Mouse (Mus musculus): Measurements from ENCODE around the gene Ttc27. TPM values are rescaled to one million over a fixed set of nuclear protein-coding genes. Genes with fewer than 3 reads are reported as not detected.

Gene Ttc27
- 8.5 and 11.7 TPM in 2 replicates for total RNA-seq (2014; rRNA removed; ENCODE audit: low replicate concordance)
- 16.2 and 17.0 TPM in 2 replicates for polyA plus RNA-seq (2015; fragmentation: Nextera tagmentation; extraction: Ambion mirVana)

DNA sequence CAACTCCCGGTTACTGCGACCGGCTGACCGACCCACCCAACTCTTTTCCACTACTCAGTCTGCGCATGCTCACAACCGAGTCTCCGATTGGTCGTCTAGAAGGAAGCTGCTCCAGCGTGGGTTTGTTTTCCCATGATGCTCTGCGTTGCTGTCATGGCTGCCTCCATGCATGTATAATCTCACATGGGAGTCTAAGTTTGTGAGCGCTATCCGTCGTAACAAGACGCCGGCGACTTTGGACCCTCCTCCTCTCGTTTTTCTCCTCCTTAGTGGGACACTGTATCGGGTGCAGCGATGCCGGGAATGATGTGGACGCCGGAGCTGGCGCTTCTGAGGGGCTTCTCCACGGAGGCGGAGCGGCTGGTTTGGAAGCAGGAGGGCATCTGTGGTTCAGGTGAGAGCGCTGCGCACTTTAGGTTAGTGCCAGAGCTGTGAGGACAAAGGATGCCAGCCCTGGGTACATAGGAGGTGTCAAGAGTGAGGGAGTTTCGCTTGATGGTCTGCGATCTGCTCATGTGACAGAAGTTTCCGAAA, at the start of gene Ttc27:
TSS of gene Ttc27 (plus strand) at position 115 of the 534 bp plus-strand sequence.
- Histone ChIP-seq H3K27me3 (ENCODE audit: control insufficient read depth, insufficient read depth, low read length) (no peaks in the 10 kb centered on the region), H3K9me3 (replicated peaks; ENCODE audit: control insufficient read depth, low read length) (no peaks in the 10 kb centered on the region), H3K27ac (ENCODE audit: low read depth) (peak within 1 kb of the TSS; percentile 36; the same call in 1 of the 2 replicates), H3K36me3 (replicated peaks; ENCODE audit: control insufficient read depth, insufficient read depth, low read length) (peaks cover 11% of the 10 kb centered on the region; the same call in 1 of the 2 replicates), H3K9ac (replicated peaks; ENCODE audit: low read depth, low read length) (peak within 1 kb of the TSS; percentile 62), H3K4me1 (ENCODE audit: control insufficient read depth, insufficient read depth) (peaks cover 9% of the 10 kb centered on the region), H3K4me3 (ENCODE audit: low read depth, low read length) (peak within 1 kb of the TSS; percentile 74), H3K4me2 (ENCODE audit: low read depth, low read length) (peak within 1 kb of the TSS; percentile 91)
- DNase-seq (ENCODE audit: low spot score) (peak; percentile 94), ATAC-seq (ENCODE audit: insufficient read depth, low read depth) (peak; percentile 94)
- TF ChIP-seq EP300 (IDR thresholded peaks at IDR 0.05; ENCODE audit: low read depth) (no peak), CTCF (IDR thresholded peaks at IDR 0.05; ENCODE audit: low read depth) (no peak)
- WGBS: under 1% methylated on average over 31 of the region's 31 CpGs

DNA sequence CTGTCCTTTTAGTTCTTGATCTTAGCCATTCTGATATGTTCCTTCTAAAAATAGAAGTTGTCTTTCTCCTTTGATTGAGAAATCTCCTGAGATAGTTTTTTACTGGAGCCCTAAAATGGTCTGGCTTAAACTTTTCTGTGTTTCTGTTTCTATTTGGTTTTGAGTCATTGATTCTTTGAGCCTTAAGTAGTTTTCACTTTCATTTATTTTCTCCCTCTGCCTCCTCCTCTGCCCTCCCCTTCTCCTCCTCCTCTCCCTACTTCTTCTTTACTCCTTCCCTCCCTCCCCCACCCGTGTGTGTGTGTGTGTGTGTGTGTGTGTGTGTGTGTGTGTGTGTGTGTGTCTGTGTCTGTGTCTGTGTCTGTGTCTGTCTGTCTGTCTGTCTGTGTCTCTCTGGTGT, 49.5 kb upstream of the Ttc27 start:
- Histone ChIP-seq H3K27me3 (ENCODE audit: control insufficient read depth, insufficient read depth, low read length) (no peaks in the 10 kb centered on the region), H3K4me1 (ENCODE audit: control insufficient read depth, insufficient read depth) (no peaks in the 10 kb centered on the region; the same call in 1 of the 2 replicates), H3K4me2 (ENCODE audit: low read depth, low read length) (no peak overlapping the region), H3K27ac (ENCODE audit: low read depth) (no peak overlapping the region), H3K36me3 (replicated peaks; ENCODE audit: control insufficient read depth, insufficient read depth, low read length) (peaks cover 59% of the 10 kb centered on the region), H3K9ac (replicated peaks; ENCODE audit: low read depth, low read length) (no peak overlapping the region), H3K4me3 (ENCODE audit: low read depth, low read length) (no peak overlapping the region), H3K9me3 (replicated peaks; ENCODE audit: control insufficient read depth, low read length) (no peaks in the 10 kb centered on the region)
- WGBS: 56% methylated on average over 1 of the region's 1 CpGs
- TF ChIP-seq EP300 (IDR thresholded peaks at IDR 0.05; ENCODE audit: low read depth) (no peak), CTCF (IDR thresholded peaks at IDR 0.05; ENCODE audit: low read depth) (no peak)
- DNase-seq (ENCODE audit: low spot score) (peak; percentile 45), ATAC-seq (ENCODE audit: insufficient read depth, low read depth) (no peak)

DNA sequence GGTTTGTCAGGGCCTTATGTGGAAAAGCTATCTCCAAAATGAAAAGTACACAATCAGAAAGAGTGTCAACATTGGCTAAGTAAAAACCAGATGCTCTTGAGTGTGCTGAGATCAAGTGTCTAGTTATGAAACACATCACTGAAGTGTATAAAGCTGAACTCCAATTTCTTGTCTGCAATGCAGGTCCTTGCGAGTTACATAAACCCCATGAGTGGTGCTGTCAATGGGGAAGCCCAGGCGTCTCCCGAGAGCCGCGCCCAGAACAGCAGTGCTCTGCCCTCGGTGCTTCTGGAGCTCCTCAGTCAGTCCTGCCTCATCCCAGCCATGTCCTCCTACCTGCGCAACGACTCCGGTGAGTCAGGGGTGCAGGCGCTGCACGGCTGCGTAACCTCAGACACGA, 47.5 kb upstream of the Ttc27 start:
- WGBS: 90% methylated on average over 13 of the region's 13 CpGs
- Histone ChIP-seq H3K9ac (replicated peaks; ENCODE audit: low read depth, low read length) (no peak overlapping the region), H3K9me3 (replicated peaks; ENCODE audit: control insufficient read depth, low read length) (no peaks in the 10 kb centered on the region), H3K27ac (ENCODE audit: low read depth) (no peak overlapping the region), H3K4me1 (ENCODE audit: control insufficient read depth, insufficient read depth) (no peaks in the 10 kb centered on the region; the same call in 1 of the 2 replicates), H3K4me3 (ENCODE audit: low read depth, low read length) (no peak overlapping the region), H3K36me3 (replicated peaks; ENCODE audit: control insufficient read depth, insufficient read depth, low read length) (peaks cover 45% of the 10 kb centered on the region), H3K27me3 (ENCODE audit: control insufficient read depth, insufficient read depth, low read length) (no peaks in the 10 kb centered on the region), H3K4me2 (ENCODE audit: low read depth, low read length) (no peak overlapping the region)
- ATAC-seq (ENCODE audit: insufficient read depth, low read depth) (no peak), DNase-seq (ENCODE audit: low spot score) (no peak)
- no peak for TF ChIP-seq CTCF (IDR thresholded peaks at IDR 0.05; ENCODE audit: low read depth)
- TF ChIP-seq EP300 (IDR thresholded peaks at IDR 0.05; ENCODE audit: low read depth): no peak

DNA sequence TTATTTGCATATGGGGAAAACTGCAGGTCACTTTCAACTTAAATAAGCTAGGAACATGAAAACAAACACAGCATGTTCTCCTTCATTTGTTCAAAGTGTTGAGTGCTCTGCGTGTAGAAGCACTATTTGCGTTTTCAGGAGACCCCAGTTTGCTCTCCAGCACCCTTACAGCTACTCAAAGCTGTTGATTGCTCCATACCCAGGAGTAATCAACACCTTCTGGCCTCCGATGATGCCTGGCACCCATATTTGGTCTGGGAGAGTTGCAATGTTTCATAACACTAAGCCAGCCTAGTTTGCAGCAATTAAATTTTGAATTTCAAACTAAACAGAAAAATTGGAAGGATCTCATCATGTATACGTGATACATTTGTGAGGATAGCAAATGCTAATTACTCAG, 45.1 kb upstream of the Ttc27 start:
- Histone ChIP-seq H3K4me3 (ENCODE audit: low read depth, low read length) (no peak overlapping the region), H3K9me3 (replicated peaks; ENCODE audit: control insufficient read depth, low read length) (no peaks in the 10 kb centered on the region), H3K4me2 (ENCODE audit: low read depth, low read length) (no peak overlapping the region), H3K36me3 (replicated peaks; ENCODE audit: control insufficient read depth, insufficient read depth, low read length) (peaks cover 55% of the 10 kb centered on the region), H3K4me1 (ENCODE audit: control insufficient read depth, insufficient read depth) (no peaks in the 10 kb centered on the region; the same call in 1 of the 2 replicates), H3K27me3 (ENCODE audit: control insufficient read depth, insufficient read depth, low read length) (no peaks in the 10 kb centered on the region), H3K9ac (replicated peaks; ENCODE audit: low read depth, low read length) (no peak overlapping the region), H3K27ac (ENCODE audit: low read depth) (no peak overlapping the region)
- TF ChIP-seq EP300 (IDR thresholded peaks at IDR 0.05; ENCODE audit: low read depth) (no peak), CTCF (IDR thresholded peaks at IDR 0.05; ENCODE audit: low read depth) (no peak)
- DNase-seq (ENCODE audit: low spot score) (no peak), ATAC-seq (ENCODE audit: insufficient read depth, low read depth) (no peak)
- 46% methylated on average over 4 of the region's 4 CpGs for WGBS

DNA sequence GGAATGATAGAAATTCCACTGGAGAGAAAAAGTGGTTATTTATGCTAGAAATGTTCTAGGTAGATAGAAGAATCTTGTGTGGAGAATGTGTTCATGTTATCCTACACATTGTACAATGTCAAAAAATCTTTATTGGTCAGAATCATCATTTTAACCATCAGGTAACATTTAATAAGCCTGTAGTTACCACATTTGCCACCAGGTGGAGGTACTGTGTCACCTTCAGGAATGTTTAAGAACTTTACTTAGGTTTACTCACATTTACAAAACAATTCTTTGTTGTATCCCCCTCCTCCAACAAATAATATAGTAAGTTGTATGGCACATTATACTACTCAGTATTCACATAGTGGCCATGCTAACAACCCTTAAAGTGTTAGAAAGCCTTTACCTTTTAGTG, 44.3 kb upstream of the Ttc27 start:
- DNase-seq (ENCODE audit: low spot score) (peak; percentile 17), ATAC-seq (ENCODE audit: insufficient read depth, low read depth) (no peak)
- no peak for TF ChIP-seq EP300 (IDR thresholded peaks at IDR 0.05; ENCODE audit: low read depth)
- peak; percentile 67 for TF ChIP-seq CTCF (IDR thresholded peaks at IDR 0.05; ENCODE audit: low read depth)
- no peak overlapping the region for H3K4me2 ChIP-seq (ENCODE audit: low read depth, low read length)
- no peaks in the 10 kb centered on the region for H3K4me1 ChIP-seq (ENCODE audit: control insufficient read depth, insufficient read depth)
- H3K9ac ChIP-seq (replicated peaks; ENCODE audit: low read depth, low read length): no peak overlapping the region
- no peaks in the 10 kb centered on the region for H3K27me3 ChIP-seq (ENCODE audit: control insufficient read depth, insufficient read depth, low read length)
- H3K36me3 ChIP-seq (replicated peaks; ENCODE audit: control insufficient read depth, insufficient read depth, low read length): peaks cover 63% of the 10 kb centered on the region
- no peaks in the 10 kb centered on the region for H3K9me3 ChIP-seq (replicated peaks; ENCODE audit: control insufficient read depth, low read length)
- H3K4me3 ChIP-seq (ENCODE audit: low read depth, low read length): no peak overlapping the region
- no peak overlapping the region for H3K27ac ChIP-seq (ENCODE audit: low read depth)

DNA sequence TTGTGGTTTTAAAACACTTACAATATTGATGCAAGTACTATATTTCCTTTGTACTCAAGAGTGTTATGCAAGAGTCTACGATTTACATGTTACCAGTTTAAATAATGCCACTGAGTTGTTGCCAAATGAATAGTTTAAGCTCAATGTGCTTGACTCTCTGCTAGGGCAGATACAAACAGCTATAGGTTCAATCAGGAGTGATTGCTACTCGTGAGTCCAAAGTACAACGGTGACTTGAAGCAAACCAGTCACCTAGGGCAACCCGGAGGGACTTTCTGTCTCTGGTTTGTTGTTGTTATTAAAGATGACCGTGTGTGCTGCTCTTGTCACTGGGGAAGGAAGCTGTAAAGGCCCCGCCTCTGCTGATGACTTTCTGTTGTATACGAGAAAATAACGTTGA, 39.5 kb upstream of the Ttc27 start:
- Histone ChIP-seq H3K9ac (replicated peaks; ENCODE audit: low read depth, low read length) (no peak overlapping the region), H3K4me3 (ENCODE audit: low read depth, low read length) (no peak overlapping the region), H3K4me1 (ENCODE audit: control insufficient read depth, insufficient read depth) (no peaks in the 10 kb centered on the region), H3K27ac (ENCODE audit: low read depth) (no peak overlapping the region), H3K4me2 (ENCODE audit: low read depth, low read length) (no peak overlapping the region), H3K9me3 (replicated peaks; ENCODE audit: control insufficient read depth, low read length) (no peaks in the 10 kb centered on the region), H3K27me3 (ENCODE audit: control insufficient read depth, insufficient read depth, low read length) (no peaks in the 10 kb centered on the region), H3K36me3 (replicated peaks; ENCODE audit: control insufficient read depth, insufficient read depth, low read length) (peaks cover 52% of the 10 kb centered on the region)
- TF ChIP-seq CTCF (IDR thresholded peaks at IDR 0.05; ENCODE audit: low read depth): no peak
- TF ChIP-seq EP300 (IDR thresholded peaks at IDR 0.05; ENCODE audit: low read depth): no peak
- no peak for ATAC-seq (ENCODE audit: insufficient read depth, low read depth)
- DNase-seq (ENCODE audit: low spot score): no peak
- 91% methylated on average over 8 of the region's 8 CpGs for WGBS
